Mouse (Mus musculus): ENCODE results near the gene Ncam1. TPM values are rescaled to one million over a fixed set of nuclear protein-coding genes. Genes with fewer than 3 reads are reported as not detected.

Gene Ncam1
- polyA plus RNA-seq, 1 experiment from 2014 or later = 432 TPM

DNA sequence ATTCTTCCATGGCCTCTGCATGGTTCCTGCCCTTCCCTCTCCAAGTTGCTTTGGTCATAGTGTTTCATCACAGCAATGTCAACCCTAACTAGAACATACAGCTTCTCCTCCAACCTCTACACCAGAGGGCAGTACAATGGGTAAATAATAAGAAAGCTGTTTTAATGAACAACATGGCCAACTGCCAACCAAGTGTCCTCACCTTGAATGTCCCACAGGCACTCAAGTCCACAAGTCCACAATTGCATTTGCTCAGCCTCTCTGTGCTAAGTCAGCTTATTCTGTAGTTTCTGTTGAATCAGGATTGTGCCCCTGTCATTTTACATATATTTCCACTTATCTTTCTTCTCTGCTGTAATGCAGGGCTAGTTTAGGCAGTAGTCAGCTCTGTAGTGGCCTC lies 91.1 kb downstream of the Ncam1 start:
- H3K9ac ChIP-seq (replicated peaks) = no peak overlapping the region
- H3K9me3 ChIP-seq = no peaks in the 10 kb centered on the region
- H3K27me3 ChIP-seq = no peaks in the 10 kb centered on the region
- no peak overlapping the region for H3K27ac ChIP-seq
- no peak overlapping the region for H3K4me2 ChIP-seq (replicated peaks)
- H3K4me3 ChIP-seq (replicated peaks) = no peak overlapping the region
- 0 out of 2 replicates have a peak, but pooled peaks cover 8% of the 10 kb centered on the region for H3K36me3 ChIP-seq
- peaks cover 20% of the 10 kb centered on the region for H3K4me1 ChIP-seq (replicated peaks)
- no peak for ATAC-seq

GRCm38 (mm10) chr9:49704196-49704967 lies 94.3 kb downstream of the Ncam1 start:
- peak overlapping the region; percentile 54 for H3K27ac ChIP-seq
- 78% methylated on average over 9 of the region's 9 CpGs for WGBS

GRCm38 (mm10) chr9:49695371-49695770 lies 103.4 kb downstream of the Ncam1 start:
- H3K4me1 ChIP-seq (replicated peaks) = peaks cover 32% of the 10 kb centered on the region
- ATAC-seq = no peak
- 87% methylated on average over 7 of the region's 7 CpGs for WGBS
- H3K4me3 ChIP-seq (replicated peaks) = no peak overlapping the region
- H3K4me2 ChIP-seq (replicated peaks) = no peak overlapping the region
- 0 out of 2 replicates have a peak overlapping the region, but pooled peaks have one; percentile 19 for H3K27ac ChIP-seq
- H3K9me3 ChIP-seq = no peaks in the 10 kb centered on the region
- no peak overlapping the region for H3K9ac ChIP-seq (replicated peaks)
- H3K36me3 ChIP-seq = no peaks in the 10 kb centered on the region
- H3K27me3 ChIP-seq = no peaks in the 10 kb centered on the region

More at GRCm38 (mm10) chr9:49704196-49704967, 94.3 kb downstream of the Ncam1 start:
- H3K27me3 ChIP-seq = no peaks in the 10 kb centered on the region
- H3K4me3 ChIP-seq (replicated peaks) = no peak overlapping the region
- H3K9me3 ChIP-seq = no peaks in the 10 kb centered on the region
- no peak; the same call in 1 of the 2 replicates for ATAC-seq
- H3K4me1 ChIP-seq (replicated peaks) = peaks cover 20% of the 10 kb centered on the region
- H3K4me2 ChIP-seq (replicated peaks) = no peak overlapping the region
- H3K9ac ChIP-seq (replicated peaks) = no peak overlapping the region
- 0 out of 2 replicates have a peak, but pooled peaks cover 8% of the 10 kb centered on the region for H3K36me3 ChIP-seq

- Histone ChIP-seq H3K4me3 (replicated peaks) (no peak overlapping the region), H3K27ac (peak overlapping the region; percentile 14; the same call in 1 of the 2 replicates), H3K9ac (replicated peaks) (no peak overlapping the region), H3K27me3 (no peaks in the 10 kb centered on the region), H3K36me3 (no peaks in the 10 kb centered on the region), H3K4me1 (replicated peaks) (peaks cover 32% of the 10 kb centered on the region), H3K9me3 (no peaks in the 10 kb centered on the region), H3K4me2 (replicated peaks) (no peak overlapping the region)
- ATAC-seq = no peak
- 68% methylated on average over 11 of the region's 11 CpGs for WGBS
These were observed 105.9 kb downstream of the Ncam1 start for GRCm38 (mm10) chr9:49692791-49693190.

DNA sequence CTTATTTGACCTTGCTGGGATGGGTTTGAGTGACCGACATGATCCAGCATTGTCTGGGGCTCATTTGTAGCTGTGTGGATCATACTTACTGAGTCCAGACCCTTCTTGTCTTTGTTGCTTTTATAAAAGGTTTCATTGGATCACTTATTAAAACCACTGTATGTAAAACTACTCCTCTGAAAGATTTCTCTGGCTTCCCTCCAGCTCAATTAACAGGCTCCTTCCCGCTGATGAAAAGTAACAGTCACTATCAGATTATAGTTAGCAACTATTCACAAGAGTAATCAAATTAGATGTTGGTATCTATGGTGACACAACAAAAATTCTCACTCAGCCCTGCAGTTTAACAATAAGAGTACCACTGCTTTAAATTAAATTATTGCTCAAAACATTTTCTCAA lies 107.4 kb downstream of the Ncam1 start:
- WGBS = 45% methylated on average over 2 of the region's 2 CpGs
- no peak overlapping the region for H3K4me3 ChIP-seq (replicated peaks)
- ATAC-seq = no peak
- no peaks in the 10 kb centered on the region for H3K27me3 ChIP-seq
- peaks cover 32% of the 10 kb centered on the region for H3K4me1 ChIP-seq (replicated peaks)
- H3K27ac ChIP-seq = 0 out of 2 replicates have a peak overlapping the region, but pooled peaks have one; percentile 39
- H3K9me3 ChIP-seq = no peaks in the 10 kb centered on the region
- H3K4me2 ChIP-seq (replicated peaks) = no peak overlapping the region
- H3K9ac ChIP-seq (replicated peaks) = no peak overlapping the region
- no peaks in the 10 kb centered on the region for H3K36me3 ChIP-seq

DNA sequence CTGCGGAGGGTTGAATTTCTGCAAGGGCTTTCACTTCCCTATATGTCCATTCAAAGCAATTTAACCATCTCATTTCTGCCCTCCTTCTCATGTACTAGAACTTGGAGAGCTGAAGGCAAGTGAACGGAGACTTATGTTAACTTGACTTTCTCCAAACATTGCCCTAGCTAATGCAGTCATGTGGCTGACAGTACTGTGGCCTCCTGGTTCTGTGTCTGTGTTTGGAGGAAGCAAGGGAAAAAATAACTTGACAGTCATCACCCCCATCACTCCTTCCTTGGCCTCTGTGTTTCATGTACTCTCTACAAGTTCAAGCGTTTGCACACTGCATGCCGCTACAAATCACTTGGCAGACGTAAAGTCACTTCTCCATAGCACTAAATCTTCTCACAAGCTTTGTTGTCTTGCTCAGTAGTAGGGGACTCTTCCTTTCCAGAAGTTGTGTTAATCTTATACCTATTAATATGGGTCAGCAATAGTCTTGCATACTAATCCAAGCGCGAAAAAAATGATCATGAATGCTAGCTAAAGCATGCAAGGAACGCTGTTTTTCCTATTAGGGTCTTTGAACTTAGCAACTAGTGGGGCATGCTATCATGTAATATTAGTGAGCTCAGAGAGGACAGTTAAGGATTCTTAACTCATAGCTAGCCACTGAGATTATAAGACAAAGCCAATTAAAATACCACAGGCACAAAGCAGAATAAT lies 115.0 kb downstream of the Ncam1 start:
- H3K9ac ChIP-seq (replicated peaks) = no peak overlapping the region
- no peaks in the 10 kb centered on the region for H3K27me3 ChIP-seq
- H3K4me3 ChIP-seq (replicated peaks) = no peak overlapping the region
- no peaks in the 10 kb centered on the region for H3K9me3 ChIP-seq
- WGBS = 77% methylated on average over 8 of the region's 8 CpGs
- H3K4me1 ChIP-seq (replicated peaks) = peaks cover 48% of the 10 kb centered on the region
- H3K27ac ChIP-seq = no peak overlapping the region
- no peaks in the 10 kb centered on the region for H3K36me3 ChIP-seq
- ATAC-seq = no peak
- H3K4me2 ChIP-seq (replicated peaks) = no peak overlapping the region

- Histone ChIP-seq H3K9ac (replicated peaks) (no peak overlapping the region), H3K27ac (0 out of 2 replicates have a peak overlapping the region, but pooled peaks have one; percentile 19), H3K4me3 (replicated peaks) (no peak overlapping the region), H3K4me1 (replicated peaks) (peaks cover 48% of the 10 kb centered on the region), H3K9me3 (no peaks in the 10 kb centered on the region), H3K27me3 (no peaks in the 10 kb centered on the region), H3K36me3 (no peaks in the 10 kb centered on the region), H3K4me2 (replicated peaks) (no peak overlapping the region)
- WGBS = 74% methylated on average over 7 of the region's 7 CpGs
- ATAC-seq = no peak
These were observed 116.8 kb downstream of the Ncam1 start for GRCm38 (mm10) chr9:49681848-49682469.

DNA sequence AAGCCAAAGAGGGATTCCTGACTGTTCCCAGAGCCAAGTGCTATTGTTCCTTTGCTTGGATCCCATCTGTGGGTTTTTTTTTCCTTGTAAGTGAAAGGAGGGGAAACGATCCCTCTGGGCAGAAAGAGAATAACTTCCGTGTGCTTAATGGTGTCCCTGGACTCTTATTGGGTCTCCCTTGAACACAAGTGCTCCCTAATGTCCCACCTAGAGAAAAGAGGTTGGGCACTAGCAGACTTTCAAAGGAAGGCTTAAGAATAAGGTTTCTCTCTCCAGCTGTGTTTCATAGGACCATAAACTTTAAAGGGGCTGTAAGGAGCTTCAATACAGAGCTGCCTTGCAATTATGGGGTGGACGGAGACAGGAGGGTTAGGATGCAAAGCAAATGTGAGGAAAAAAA lies 119.5 kb downstream of the Ncam1 start:
- H3K27ac ChIP-seq = no peak overlapping the region
- H3K36me3 ChIP-seq = no peaks in the 10 kb centered on the region
- 48% methylated on average over 3 of the region's 3 CpGs for WGBS
- H3K4me2 ChIP-seq (replicated peaks) = no peak overlapping the region
- no peaks in the 10 kb centered on the region for H3K9me3 ChIP-seq
- H3K27me3 ChIP-seq = no peaks in the 10 kb centered on the region
- H3K4me1 ChIP-seq (replicated peaks) = peaks cover 55% of the 10 kb centered on the region
- no peak for ATAC-seq
- H3K9ac ChIP-seq (replicated peaks) = no peak overlapping the region
- no peak overlapping the region for H3K4me3 ChIP-seq (replicated peaks)

DNA sequence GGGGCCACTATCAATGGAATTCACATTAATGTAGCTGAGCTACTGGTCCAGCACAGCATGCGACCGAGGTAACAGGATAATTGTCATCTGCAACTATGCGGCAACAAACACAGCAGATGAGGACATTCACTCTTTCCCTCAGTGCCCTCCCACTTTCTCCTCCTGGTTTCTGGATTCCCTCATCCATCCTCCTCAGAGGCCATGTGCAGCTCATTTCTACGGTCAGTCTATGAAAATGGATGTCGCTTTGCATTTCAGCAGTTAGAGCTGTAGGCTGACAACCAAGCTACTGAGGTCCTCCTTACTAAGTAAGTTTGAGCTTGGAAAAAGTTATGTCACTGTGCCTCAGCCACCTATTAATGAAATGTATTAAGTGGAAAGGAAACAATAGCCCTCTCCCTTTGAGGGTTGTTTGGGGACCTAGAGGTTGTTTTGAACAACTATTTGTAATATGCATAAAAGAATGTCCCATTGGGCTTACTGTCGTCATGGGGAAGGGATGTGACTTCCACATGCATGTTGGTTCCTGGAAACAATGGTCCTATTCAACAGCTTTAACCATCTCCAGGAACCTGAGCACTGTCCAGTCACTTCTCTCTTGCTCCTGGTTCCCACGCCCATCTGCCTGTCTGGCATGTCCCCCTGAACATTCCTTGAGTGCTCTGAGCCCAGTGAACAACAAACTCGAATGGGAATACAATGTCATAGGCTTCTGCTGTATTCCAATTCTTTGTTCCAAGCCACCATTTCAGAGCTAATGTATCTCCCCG lies 122.8 kb downstream of the Ncam1 start:
- Histone ChIP-seq H3K27ac (no peak overlapping the region), H3K4me2 (replicated peaks) (no peak overlapping the region), H3K4me3 (replicated peaks) (no peak overlapping the region), H3K4me1 (replicated peaks) (peaks cover 55% of the 10 kb centered on the region), H3K36me3 (no peaks in the 10 kb centered on the region), H3K9ac (replicated peaks) (no peak overlapping the region), H3K27me3 (no peaks in the 10 kb centered on the region), H3K9me3 (no peaks in the 10 kb centered on the region)
- no peak for ATAC-seq
- 67% methylated on average over 9 of the region's 9 CpGs for WGBS

DNA sequence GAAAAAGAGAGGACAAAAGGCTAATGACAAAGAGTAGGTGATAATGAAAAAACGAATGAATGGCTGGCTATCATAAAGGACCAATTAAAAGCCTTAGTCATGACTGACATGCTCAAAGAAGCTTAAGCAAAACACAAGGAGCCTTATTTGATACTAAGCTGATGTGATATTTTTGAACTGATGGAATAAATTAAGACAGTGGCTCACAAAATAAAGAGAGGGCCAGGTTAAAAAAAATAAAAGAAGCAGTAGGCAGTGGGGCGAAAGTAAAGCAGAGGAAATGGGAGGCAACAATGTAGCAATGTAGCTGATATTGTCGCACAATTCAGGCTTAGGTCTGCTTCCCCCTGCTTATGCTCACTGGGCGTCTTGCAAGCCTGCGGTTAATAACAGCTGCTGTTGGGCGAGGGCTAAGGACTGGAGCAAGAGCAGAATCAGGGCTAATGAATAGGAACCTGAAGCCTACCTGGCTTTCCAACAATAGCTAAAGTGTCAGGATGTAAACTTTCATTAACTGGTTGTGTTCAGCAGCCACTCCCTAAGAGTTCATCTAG lies 126.0 kb downstream of the Ncam1 start:
- Histone ChIP-seq H3K27me3 (no peaks in the 10 kb centered on the region), H3K9me3 (no peaks in the 10 kb centered on the region), H3K4me3 (replicated peaks) (no peak overlapping the region), H3K4me1 (replicated peaks) (peaks cover 45% of the 10 kb centered on the region), H3K27ac (peak overlapping the region; percentile 39; the same call in 1 of the 2 replicates), H3K9ac (replicated peaks) (no peak overlapping the region), H3K4me2 (replicated peaks) (no peak overlapping the region), H3K36me3 (0 out of 2 replicates have a peak, but pooled peaks cover 4% of the 10 kb centered on the region)
- 19% methylated on average over 6 of the region's 6 CpGs for WGBS
- ATAC-seq = no peak

DNA sequence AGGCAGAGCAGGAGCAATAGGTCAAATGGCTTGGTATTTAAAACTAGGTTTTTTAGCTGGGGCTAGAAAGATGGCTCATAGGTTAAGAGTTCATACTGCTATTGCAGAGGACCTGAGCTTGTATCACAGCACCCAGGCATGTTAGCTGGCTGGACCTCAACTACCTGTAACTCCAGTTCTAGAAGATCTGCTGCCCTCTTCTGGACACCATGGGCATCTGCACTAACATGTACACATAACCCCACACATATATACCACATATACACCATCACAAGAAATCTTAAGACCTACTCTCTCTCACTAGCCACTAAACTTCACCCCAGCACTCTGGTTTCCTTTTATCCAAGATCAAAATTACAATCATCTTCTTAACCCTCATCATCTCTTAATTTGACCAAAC lies 131.7 kb downstream of the Ncam1 start:
- no peak overlapping the region for H3K27ac ChIP-seq
- H3K4me1 ChIP-seq (replicated peaks) = peaks cover 5% of the 10 kb centered on the region; the same call in 1 of the 2 replicates
- H3K4me3 ChIP-seq (replicated peaks) = no peak overlapping the region
- no peaks in the 10 kb centered on the region for H3K9me3 ChIP-seq
- no peak overlapping the region for H3K9ac ChIP-seq (replicated peaks)
- ATAC-seq = no peak
- no peak overlapping the region for H3K4me2 ChIP-seq (replicated peaks)
- H3K36me3 ChIP-seq = 0 out of 2 replicates have a peak, but pooled peaks cover 9% of the 10 kb centered on the region
- H3K27me3 ChIP-seq = no peaks in the 10 kb centered on the region

Measured in midbrain, embryonic 13.5 days (tissue).